Mouse (Mus musculus) MEL (cell line): ENCODE measurements at regions not wholly inside any gene's neighbourhood (a gene's known extent, or its start where the extent isn't known, plus 50 kb on each side); places are given as distances from the start of the nearest gene placed in this dataset.

Experiments used
- DNase-seq: peaks from one replicate; pipeline ENCODE4 v3.0.0; 2011; ENCODE audit warnings: low read depth, low spot score
- H3K27ac ChIP-seq: 2 replicates; pipeline ENCODE4 v1.5.1; 2012; ENCODE audit warnings: low read depth, mild to moderate bottlenecking, control low read depth, low read length, moderate library complexity; ENCODE audit not compliant: control insufficient read depth
- H3K27me3 ChIP-seq, 2 experiments: fragments of 150-350 bp in 1 of 2; sonication (generic) in 1 of 2; 2 replicates each; pipeline ENCODE4 v1.6.1; 2012; ENCODE audit warnings: low read length in 2 of 2, mild to moderate bottlenecking in 2 of 2, improper control_type of control experiment in 1 of 2, moderate library complexity in 1 of 2; ENCODE audit not compliant: insufficient read depth in 2 of 2, control insufficient read depth in 1 of 2
- H3K36me3 ChIP-seq, 2 experiments: 2 replicates each; pipeline ENCODE4 v1.6.1; 2012 to 2014; ENCODE audit warnings: low read length in 2 of 2, improper control_type of control experiment in 1 of 2, inconsistent platforms in 1 of 2, mild to moderate bottlenecking in 1 of 2; ENCODE audit not compliant: insufficient read depth in 2 of 2, control insufficient read depth in 1 of 2
- H3K4me1 ChIP-seq, 2 experiments: fragments of 150-350 bp in 1 of 2; sonication (generic) in 1 of 2; 2 replicates each; pipeline ENCODE4 v1.6.1; 2012; ENCODE audit warnings: low read length in 2 of 2, improper control_type of control experiment in 1 of 2, mild to moderate bottlenecking in 1 of 2; ENCODE audit not compliant: insufficient read depth in 2 of 2, control insufficient read depth in 1 of 2
- H3K4me3 ChIP-seq, 2 experiments: fragments of 150-350 bp in 1 of 2; sonication (generic) in 1 of 2; 2 replicates each; pipeline ENCODE4 v1.5.1; 2012; ENCODE audit warnings: low read depth in 2 of 2, low read length in 2 of 2, mild to moderate bottlenecking in 2 of 2, moderate library complexity in 2 of 2, control low read depth in 1 of 2, improper control_type of control experiment in 1 of 2; ENCODE audit not compliant: control insufficient read depth in 1 of 2, insufficient read depth in 1 of 2
- H3K79me2 ChIP-seq: 2 replicates; pipeline ENCODE4 v1.6.1; 2012; ENCODE audit warnings: mild to moderate bottlenecking, low read length, moderate library complexity; ENCODE audit not compliant: control insufficient read depth, poor library complexity, insufficient read depth
- H3K9ac ChIP-seq: 2 replicates; pipeline ENCODE4 v1.6.1; 2012; ENCODE audit warnings: low read depth, mild to moderate bottlenecking, control low read depth, low read length, moderate library complexity; ENCODE audit not compliant: control insufficient read depth, poor library complexity, severe bottlenecking
- H3K9me3 ChIP-seq: fragments of 150-350 bp; sonication (generic); replicated peaks from 2 replicates; pipeline ENCODE4 v1.6.1; 2012; ENCODE audit warnings: mild to moderate bottlenecking, low read length, improper control_type of control experiment, moderate library complexity; ENCODE audit not compliant: insufficient read depth
- BHLHE40 ChIP-seq: IDR thresholded peaks from 2 replicates; pipeline ENCODE4 v1.6.1; 2012; ENCODE audit warnings: low read depth, mild to moderate bottlenecking, inconsistent platforms, low read length, improper control_type of control experiment, borderline replicate concordance
- CHD1 ChIP-seq: IDR thresholded peaks from 2 replicates; pipeline ENCODE4 v1.6.1; 2012; ENCODE audit warnings: low read depth, mild to moderate bottlenecking, inconsistent platforms, low read length, improper control_type of control experiment
- E2F4 ChIP-seq: IDR thresholded peaks from 2 replicates; pipeline ENCODE4 v1.6.1; 2011; ENCODE audit warnings: low read depth, low read length, improper control_type of control experiment, borderline replicate concordance
- ELF1 ChIP-seq: IDR thresholded peaks from 2 replicates; pipeline ENCODE4 v1.6.1; 2014; ENCODE audit warnings: low read depth, mild to moderate bottlenecking, inconsistent platforms, low read length, improper control_type of control experiment, moderate library complexity
- ETS1 ChIP-seq: IDR thresholded peaks from 2 replicates; pipeline ENCODE4 v1.6.1; 2012; ENCODE audit warnings: low read depth, mild to moderate bottlenecking, inconsistent platforms, low read length, improper control_type of control experiment, moderate library complexity
- HCFC1 ChIP-seq: IDR thresholded peaks from 2 replicates; pipeline ENCODE4 v1.6.1; 2012; ENCODE audit warnings: low read depth, mild to moderate bottlenecking, inconsistent platforms, low read length, improper control_type of control experiment, moderate library complexity
- JUND ChIP-seq: IDR thresholded peaks from 2 replicates; pipeline ENCODE4 v1.6.1; 2011; ENCODE audit warnings: low read depth, mild to moderate bottlenecking, improper control_type of control experiment, low read length
- MAX ChIP-seq: IDR thresholded peaks from 2 replicates; pipeline ENCODE4 v1.6.1; 2011; ENCODE audit warnings: low read length, improper control_type of control experiment
- MAZ ChIP-seq: IDR thresholded peaks from 2 replicates; pipeline ENCODE4 v1.6.1; 2012; ENCODE audit warnings: low read depth, mild to moderate bottlenecking, inconsistent platforms, low read length, improper control_type of control experiment
- MXI1 ChIP-seq: IDR thresholded peaks from 2 replicates; pipeline ENCODE4 v1.6.1; 2011; ENCODE audit warnings: mild to moderate bottlenecking, low read depth, low read length, improper control_type of control experiment
- MYB ChIP-seq: IDR thresholded peaks from 2 replicates; pipeline ENCODE4 v1.6.1; 2011; ENCODE audit warnings: mild to moderate bottlenecking, low read depth, low read length, improper control_type of control experiment
- NELFE ChIP-seq: IDR thresholded peaks from 2 replicates; pipeline ENCODE4 v1.6.1; 2011; ENCODE audit warnings: low read depth, low read length, improper control_type of control experiment
- POLR2A ChIP-seq, 2 experiments: IDR thresholded peaks; 2 replicates each; pipeline ENCODE4 v1.6.1; 2011 to 2012; ENCODE audit warnings: low read length in 2 of 2, mild to moderate bottlenecking in 2 of 2, control low read depth in 1 of 2, improper control_type of control experiment in 1 of 2, low read depth in 1 of 2, moderate library complexity in 1 of 2; ENCODE audit not compliant: control insufficient read depth in 1 of 2, insufficient read depth in 1 of 2, poor library complexity in 1 of 2
- POLR2AphosphoS5 ChIP-seq: IDR thresholded peaks from 2 replicates; pipeline ENCODE4 v1.6.1; 2012; ENCODE audit warnings: low read depth, borderline replicate concordance, mild to moderate bottlenecking, inconsistent platforms, low read length, moderate library complexity, mixed read lengths
- RAD21 ChIP-seq: IDR thresholded peaks from 2 replicates; pipeline ENCODE4 v1.6.1; 2011; ENCODE audit warnings: mild to moderate bottlenecking, low read depth, low read length, improper control_type of control experiment
- RCOR1 ChIP-seq: IDR thresholded peaks from 2 replicates; pipeline ENCODE4 v1.6.1; 2012; ENCODE audit warnings: low read depth, mild to moderate bottlenecking, inconsistent platforms, low read length, improper control_type of control experiment
- SMC3 ChIP-seq: IDR thresholded peaks from 2 replicates; pipeline ENCODE4 v1.6.1; 2011; ENCODE audit warnings: low read depth, low read length, improper control_type of control experiment
- TBP ChIP-seq: IDR thresholded peaks from 2 replicates; pipeline ENCODE4 v1.8.0; 2011; ENCODE audit warnings: low read depth, low read length, improper control_type of control experiment
- TCF12 ChIP-seq: IDR thresholded peaks from 2 replicates; pipeline ENCODE4 v1.6.1; 2014; ENCODE audit warnings: low read depth, mild to moderate bottlenecking, inconsistent platforms, low read length, improper control_type of control experiment, moderate library complexity
- USF1 ChIP-seq: IDR thresholded peaks from 2 replicates; pipeline ENCODE4 v1.6.1; 2014; ENCODE audit warnings: low read depth, mild to moderate bottlenecking, inconsistent platforms, low read length, improper control_type of control experiment, moderate library complexity
- USF2 ChIP-seq, 2 experiments: IDR thresholded peaks; 2 replicates each; pipeline ENCODE4 v1.6.1; 2011 to 2012; ENCODE audit warnings: improper control_type of control experiment in 2 of 2, low read length in 2 of 2, borderline replicate concordance in 1 of 2, inconsistent platforms in 1 of 2, low read depth in 1 of 2, mild to moderate bottlenecking in 1 of 2; ENCODE audit not compliant: insufficient read depth in 1 of 2
- ZC3H11A ChIP-seq: IDR thresholded peaks from 2 replicates; pipeline ENCODE4 v1.6.1; 2012; ENCODE audit warnings: low read depth, mild to moderate bottlenecking, inconsistent platforms, low read length, improper control_type of control experiment
- ZKSCAN1 ChIP-seq: IDR thresholded peaks from 2 replicates; pipeline ENCODE4 v1.6.1; 2012; ENCODE audit warnings: low read depth, mild to moderate bottlenecking, inconsistent platforms, low read length, improper control_type of control experiment, moderate library complexity
- ZMIZ1 ChIP-seq: IDR thresholded peaks from 2 replicates; pipeline ENCODE4 v1.6.1; 2012; ENCODE audit warnings: low read depth, mild to moderate bottlenecking, inconsistent platforms, low read length, improper control_type of control experiment, moderate library complexity
- ZNF384 ChIP-seq: IDR thresholded peaks from 2 replicates; pipeline ENCODE4 v1.6.1; 2012; ENCODE audit warnings: low read depth, mild to moderate bottlenecking, inconsistent platforms, low read length, improper control_type of control experiment

GRCm38 (mm10) chr3:150820039-150820438 lies 617.6 kb upstream of the Adgrl4 start:
- no peak overlapping the region for H3K9ac ChIP-seq
- TF ChIP-seq MAZ (no peak), MYB (no peak), MXI1 (no peak), USF2 (IDR thresholded peaks at IDR 0.05; ENCODE audit: borderline replicate concordance in 1 of 2, insufficient read depth in 1 of 2, low read depth in 1 of 2, low read length in 2 of 2) (no peak), ZNF384 (no peak), CHD1 (no peak), ZC3H11A (no peak), ZKSCAN1 (no peak), POLR2AphosphoS5 (no peak), TCF12 (no peak), RAD21 (no peak), ELF1 (no peak), HCFC1 (no peak), ETS1 (no peak), BHLHE40 (no peak), MAX (no peak), USF1 (no peak), POLR2A (IDR thresholded peaks at IDR 0.05; ENCODE audit: control insufficient read depth in 1 of 2, insufficient read depth in 1 of 2, low read depth in 1 of 2, low read length in 2 of 2, poor library complexity in 1 of 2) (no peak), TBP (no peak)
- TF ChIP-seq, all 39 proteins: peak for 0
- H3K36me3 ChIP-seq: no peaks in the 10 kb centered on the region
- H3K4me3 ChIP-seq: no peak overlapping the region
- no peak overlapping the region for H3K27ac ChIP-seq
- H3K9me3 ChIP-seq: no peaks in the 10 kb centered on the region
- no peaks in the 10 kb centered on the region for H3K27me3 ChIP-seq
- H3K4me1 ChIP-seq: no peaks in the 10 kb centered on the region
- H3K79me2 ChIP-seq: no peaks in the 10 kb centered on the region
- no peak for DNase-seq

GRCm38 (mm10) chr3:150846029-150846428 lies 591.7 kb upstream of the Adgrl4 start:
- TF ChIP-seq NELFE (no peak), BHLHE40 (no peak), SMC3 (no peak), CHD1 (no peak), JUND (no peak), USF2 (IDR thresholded peaks at IDR 0.05; ENCODE audit: borderline replicate concordance in 1 of 2, insufficient read depth in 1 of 2, low read depth in 1 of 2, low read length in 2 of 2) (no peak), TBP (no peak), USF1 (no peak), E2F4 (no peak), ZMIZ1 (no peak), RCOR1 (no peak)
- H3K27ac ChIP-seq: no peak overlapping the region

More at GRCm38 (mm10) chr3:150846029-150846428, 591.7 kb upstream of the Adgrl4 start:
- H3K4me3 ChIP-seq: no peak overlapping the region
- no peaks in the 10 kb centered on the region for H3K9me3 ChIP-seq
- H3K4me1 ChIP-seq: no peaks in the 10 kb centered on the region
- no peak overlapping the region for H3K9ac ChIP-seq
- no peaks in the 10 kb centered on the region for H3K79me2 ChIP-seq
- DNase-seq: no peak
- no peaks in the 10 kb centered on the region for H3K36me3 ChIP-seq
- H3K27me3 ChIP-seq: no peaks in the 10 kb centered on the region
